Mouse (Mus musculus) limb, embryonic 11.5 days (tissue): ENCODE results near the gene Gm10447. TPM values are rescaled to one million over a fixed set of nuclear protein-coding genes. Genes with fewer than 3 reads are reported as not detected.

Source experiments
- ATAC-seq: fragments of 200-750 bp; cut with Nextera tagmentation; 2 replicates; pipeline ENCODE4 v1.8.0; 2017; ENCODE audit warnings: low read depth; ENCODE audit not compliant: insufficient number of reproducible peaks, low FRiP score, low TSS enrichment
- DNase-seq: peaks from one replicate; pipeline ENCODE4 v3.0.0-alpha.2; 2015; ENCODE audit warnings: low spot score
- H3K27ac ChIP-seq: fragments of 300-500 bp; sonication (generic); replicated peaks from 2 replicates; pipeline ENCODE4 v1.5.1; 2014; ENCODE audit warnings: low read depth, mild to moderate bottlenecking, low read length
- H3K27me3 ChIP-seq: fragments of 300-500 bp; sonication (generic); 2 replicates; pipeline ENCODE4 v1.6.1; 2014; ENCODE audit warnings: mild to moderate bottlenecking, low read length, mixed read lengths; ENCODE audit not compliant: control insufficient read depth, insufficient read depth
- H3K36me3 ChIP-seq: fragments of 300-500 bp; sonication (generic); 2 replicates; pipeline ENCODE4 v1.6.1; 2014; ENCODE audit warnings: mild to moderate bottlenecking, low read length, moderate library complexity, mixed read lengths; ENCODE audit not compliant: control insufficient read depth, insufficient read depth
- H3K4me1 ChIP-seq: fragments of 300-500 bp; sonication (generic); 2 replicates; pipeline ENCODE4 v1.6.1; 2014; ENCODE audit warnings: low read length, mixed read lengths; ENCODE audit not compliant: control insufficient read depth, insufficient read depth
- H3K4me2 ChIP-seq: fragments of 300-500 bp; sonication (generic); 2 replicates; pipeline ENCODE4 v1.6.1; 2014; ENCODE audit warnings: low read depth, mild to moderate bottlenecking, moderate library complexity; ENCODE audit not compliant: severe bottlenecking
- H3K4me3 ChIP-seq: fragments of 300-500 bp; sonication (generic); 2 replicates; pipeline ENCODE4 v1.5.1; 2014; ENCODE audit warnings: low read depth, low read length
- H3K9ac ChIP-seq: fragments of 300-500 bp; sonication (generic); 2 replicates; pipeline ENCODE4 v1.6.1; 2014; ENCODE audit warnings: mild to moderate bottlenecking, low read length
- H3K9me3 ChIP-seq: fragments of 300-500 bp; sonication (generic); 2 replicates; pipeline ENCODE4 v1.6.1; 2016; ENCODE audit warnings: low read length; ENCODE audit not compliant: control insufficient read depth
- WGBS: fragments of 180-500 bp; shearing (Covaris S2); extraction: QIAGEN DNeasy Blood & Tissue Kit; methylation state at CpG from one replicate; pipeline ENCODE4 v1.1.7; 2014; 5-methylcytosine and 5-hydroxymethylcytosine counted together
- microRNA-seq: library from miRNA; unstranded; fragments of <30 nt; microRNA quantifications from one replicate; pipeline ENCODE4, GENCODE M21; 2016
- polyA plus RNA-seq: library from polyadenylated mRNA; unstranded; fragments of >200 nt; fragmentation: Nextera tagmentation; extraction: Ambion mirVana; gene quantifications from 2 replicates; pipeline ENCODE4 v1.2.1, GENCODE M21; 2014

Gene Gm10447
- polyA plus RNA-seq, 1 experiment from 2014 or later = 0.08 TPM

- DNase-seq = no peak
- Histone ChIP-seq H3K36me3 (0 out of 2 replicates have a peak, but pooled peaks cover 2% of the 10 kb centered on the region), H3K4me1 (no peaks in the 10 kb centered on the region), H3K27ac (no peak within 1 kb of the TSS), H3K4me3 (no peak within 1 kb of the TSS), H3K4me2 (no peak within 1 kb of the TSS), H3K9me3 (no peaks in the 10 kb centered on the region), H3K27me3 (no peaks in the 10 kb centered on the region), H3K9ac (no peak within 1 kb of the TSS)
- WGBS = 92% methylated on average over 4 of the region's 4 CpGs
- ATAC-seq = no peak
These were observed 33.9 kb downstream of the Gm10447 start, which contains the start of gene Leap2 for GRCm38 (mm10) chr11:53423036-53423435. Gene Leap2, minus strand, starts transcription at chr11:53423170.

- no peak for DNase-seq
- no peak overlapping the region for H3K27ac ChIP-seq
- ATAC-seq = no peak
- H3K27me3 ChIP-seq = no peaks in the 10 kb centered on the region
- H3K4me1 ChIP-seq = no peaks in the 10 kb centered on the region
- no peak overlapping the region for H3K9ac ChIP-seq
- H3K4me3 ChIP-seq = no peak overlapping the region
- no peak overlapping the region for H3K4me2 ChIP-seq
- peaks cover 14% of the 10 kb centered on the region for H3K36me3 ChIP-seq
- no peaks in the 10 kb centered on the region for H3K9me3 ChIP-seq
These were observed 38.9 kb downstream of the Gm10447 start for GRCm38 (mm10) chr11:53418048-53418447.

- H3K27ac ChIP-seq = no peak overlapping the region
- 89% methylated on average over 4 of the region's 4 CpGs for WGBS
- no peak overlapping the region for H3K4me3 ChIP-seq
- no peak for DNase-seq
- no peak for ATAC-seq
- no peaks in the 10 kb centered on the region for H3K27me3 ChIP-seq
- H3K9me3 ChIP-seq = no peaks in the 10 kb centered on the region
- H3K4me1 ChIP-seq = no peaks in the 10 kb centered on the region
- H3K9ac ChIP-seq = no peak overlapping the region
- no peak overlapping the region for H3K4me2 ChIP-seq
- H3K36me3 ChIP-seq = peaks cover 19% of the 10 kb centered on the region
These were observed 43.0 kb downstream of the Gm10447 start for GRCm38 (mm10) chr11:53413871-53414270.

- Histone ChIP-seq H3K4me3 (no peak overlapping the region), H3K27ac (no peak overlapping the region), H3K9ac (no peak overlapping the region), H3K4me2 (no peak overlapping the region), H3K4me1 (no peaks in the 10 kb centered on the region), H3K27me3 (no peaks in the 10 kb centered on the region), H3K36me3 (peaks cover 26% of the 10 kb centered on the region), H3K9me3 (no peaks in the 10 kb centered on the region)
- ATAC-seq = no peak
- DNase-seq = no peak
These were observed 45.2 kb downstream of the Gm10447 start for GRCm38 (mm10) chr11:53411738-53412137.

Small RNA genes lying within 50 kb of the gene (microRNA-seq; reads per million reads assigned to microRNA genes)
- not detected for gene Mir6920

Other genes with a start within 250 kb of the Gm10447 start
- gene Hspa4, start 156.7 kb downstream of the Gm10447 start, polyA plus RNA-seq = 137 and 144 TPM in 2 replicates
- gene Zcchc10, start 132.4 kb downstream of the Gm10447 start, polyA plus RNA-seq = 26.9 and 30.7 TPM in 2 replicates
- gene Aff4, start 106.3 kb downstream of the Gm10447 start, polyA plus RNA-seq = 40.1 and 43.1 TPM in 2 replicates
- not detected in 2 replicates for gene Leap2, start 33.9 kb downstream of the Gm10447 start, polyA plus RNA-seq
- 484 and 495 TPM in 2 replicates for gene Uqcrq, start 26.3 kb downstream of the Gm10447 start, polyA plus RNA-seq
- gene Gdf9, start 26.1 kb downstream of the Gm10447 start, polyA plus RNA-seq = 0.95 and 1.2 TPM in 2 replicates
- 4.6 and 4.7 TPM in 2 replicates for gene Shroom1, start 95 bp upstream of the Gm10447 start, polyA plus RNA-seq
- gene Gm9837, start 13.4 kb upstream of the Gm10447 start, polyA plus RNA-seq = not detected in 2 replicates
- gene Gm9945, start 23.1 kb upstream of the Gm10447 start, polyA plus RNA-seq = not detected in 2 replicates
- 0.08 and 0.20 TPM in 2 replicates for gene Sowaha, start 23.2 kb upstream of the Gm10447 start, polyA plus RNA-seq
- gene Sept8, start 62.1 kb upstream of the Gm10447 start, polyA plus RNA-seq = 22.5 and 27.2 TPM in 2 replicates
- gene Kif3a, start 110.3 kb upstream of the Gm10447 start, polyA plus RNA-seq = 72.0 and 79.4 TPM in 2 replicates
- 0.88 and 2.1 TPM in 2 replicates for gene Il4, start 161.6 kb upstream of the Gm10447 start, polyA plus RNA-seq
- gene Il13, start 177.6 kb upstream of the Gm10447 start, polyA plus RNA-seq = not detected in 2 replicates